Mouse (Mus musculus): ENCODE results near the gene Kif1c. TPM values are rescaled to one million over a fixed set of nuclear protein-coding genes. Genes with fewer than 3 reads are reported as not detected.

Gene Kif1c
- polyA plus RNA-seq, 1 experiment from 2014 or later = 18.9 TPM

DNA sequence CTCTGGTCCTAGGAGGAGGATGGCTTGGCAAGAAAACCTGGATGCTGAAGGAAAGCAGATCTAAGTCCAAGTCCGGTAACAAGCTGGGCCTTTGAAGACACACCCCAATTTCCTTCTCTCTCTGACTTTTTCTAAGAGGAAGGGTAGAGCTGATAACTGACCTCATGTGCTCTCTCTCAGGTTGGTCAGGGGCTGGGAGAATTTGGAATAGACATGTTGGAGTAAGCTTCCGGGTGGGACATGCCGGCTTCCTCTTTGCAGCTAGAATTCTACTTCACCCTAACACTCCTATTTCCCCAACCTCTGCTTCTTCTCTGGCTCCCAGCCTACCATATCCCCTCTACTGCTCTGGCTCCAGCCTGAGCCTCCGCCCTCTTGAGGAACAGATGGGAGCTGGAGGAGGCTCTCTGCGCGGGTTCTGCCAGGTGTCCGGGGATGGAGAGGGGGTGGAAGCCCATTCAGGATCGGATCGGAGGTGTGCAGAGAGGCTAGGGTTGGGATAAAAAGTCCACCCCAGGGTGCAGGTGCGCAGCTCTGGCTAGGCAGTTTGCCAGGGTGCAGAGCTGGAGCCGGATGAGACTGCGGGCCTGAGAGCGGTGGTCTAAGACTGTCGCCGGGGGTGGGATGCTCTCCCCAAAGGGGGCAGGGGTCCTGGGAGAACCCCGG, 13.3 kb upstream of the Kif1c start:
- H3K27ac ChIP-seq (replicated peaks in 1 of 2; ENCODE audit: control insufficient read depth in 1 of 2, insufficient read depth in 1 of 2, low read depth in 2 of 2, low read length in 2 of 2) = peak overlapping the region; percentile 31 to 90; a peak in 3 of 4 replicates
- peak overlapping the region; percentile 80 to 92 for H3K4me3 ChIP-seq (ENCODE audit: control insufficient read depth in 1 of 2, insufficient read depth in 1 of 2, low read depth in 1 of 2, low read length in 2 of 2)
- peak overlapping the region; percentile 89 for H3K9ac ChIP-seq (ENCODE audit: low read length)
- H3K4me1 ChIP-seq (ENCODE audit: control insufficient read depth in 2 of 2, insufficient read depth in 2 of 2, low read length in 2 of 2) = peaks cover 15 to 19% of the 10 kb centered on the region in 2 experiments
- no peaks in the 10 kb centered on the region for H3K9me3 ChIP-seq (ENCODE audit: control insufficient read depth, low read length)
- ATAC-seq (ENCODE audit: insufficient number of reproducible peaks, insufficient read depth, low FRiP score, low read depth) = peak; percentile 13; the same call in 1 of the 2 replicates
- no peaks in the 10 kb centered on the region for H3K27me3 ChIP-seq (ENCODE audit: control insufficient read depth, insufficient read depth, low read length)
- H3K36me3 ChIP-seq (ENCODE audit: control insufficient read depth, insufficient read depth, low read length) = peaks cover 40% of the 10 kb centered on the region
- peak overlapping the region; percentile 97 for H3K4me2 ChIP-seq (ENCODE audit: low read length)
- WGBS = 2% methylated on average over 13 of the region's 16 CpGs

DNA sequence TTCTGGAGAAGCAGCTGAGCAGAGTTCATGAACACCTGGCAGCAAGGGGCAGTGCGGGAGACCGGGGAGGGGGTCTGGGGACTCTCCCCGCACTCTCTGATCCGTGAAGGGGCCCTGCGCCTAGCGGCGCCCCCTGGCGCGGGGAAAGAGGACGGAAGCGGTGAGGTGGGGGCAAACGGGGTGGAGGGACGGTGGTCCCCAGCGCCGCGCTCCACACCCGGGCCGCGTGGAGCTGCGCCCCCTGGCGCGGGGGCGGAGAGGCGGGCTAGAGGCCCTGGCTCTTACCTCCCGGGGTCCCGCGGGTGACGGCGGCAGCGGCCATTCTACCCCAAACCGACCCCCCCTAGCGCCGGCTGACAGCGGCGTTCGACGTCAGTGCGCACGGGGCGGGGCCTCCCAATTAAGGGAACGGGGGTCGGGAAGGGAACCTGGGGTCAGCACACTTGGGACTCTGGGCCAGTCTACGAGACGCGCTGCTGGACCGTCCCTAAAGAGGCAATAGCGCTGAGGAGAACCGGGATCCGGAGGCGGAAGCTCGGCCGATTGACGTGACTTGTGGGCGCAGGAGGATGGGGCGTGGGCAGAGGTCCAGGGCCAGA, 12.6 kb upstream of the Kif1c start, which contains the start of gene Camta2:
Camta2 (minus strand) TSS at position 505 of the 599 bp plus-strand sequence.
- H3K4me1 ChIP-seq (ENCODE audit: control insufficient read depth in 2 of 2, insufficient read depth in 2 of 2, low read length in 2 of 2) = peaks cover 11 to 16% of the 10 kb centered on the region in 2 experiments
- ATAC-seq (ENCODE audit: insufficient number of reproducible peaks, insufficient read depth, low FRiP score, low read depth) = peak; percentile 84

DNA sequence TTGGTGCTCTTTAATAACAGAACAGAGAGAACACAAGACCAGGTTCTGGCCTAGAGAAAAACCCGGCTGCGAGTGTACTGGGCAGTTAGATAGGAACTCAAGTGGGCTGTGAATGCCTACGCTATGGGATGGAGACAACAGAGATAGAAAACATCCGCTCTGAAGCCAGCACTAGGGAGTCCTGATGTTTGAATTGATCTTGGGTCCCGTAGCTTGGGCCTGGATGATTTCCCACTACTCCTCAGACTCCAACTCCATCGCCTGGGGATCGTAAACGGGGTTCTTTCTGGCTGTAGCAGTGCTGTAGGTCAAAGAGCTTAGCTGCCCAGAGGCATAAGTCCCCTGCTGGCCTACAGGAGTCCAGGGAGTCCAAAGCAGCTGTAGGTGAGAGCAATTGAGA, 12.0 kb upstream of the Kif1c start:
- WGBS = 20% methylated on average over 8 of the region's 8 CpGs
- H3K9ac ChIP-seq (ENCODE audit: low read length) = peak overlapping the region; percentile 89

More for the DNA sequence above, 12.6 kb upstream of the Kif1c start, which contains the start of gene Camta2:
- under 1% methylated on average over 51 of the region's 55 CpGs for WGBS
- H3K9ac ChIP-seq (ENCODE audit: low read length) = peak within 1 kb of the TSS; percentile 89
- H3K27ac ChIP-seq (replicated peaks in 1 of 2; ENCODE audit: control insufficient read depth in 1 of 2, insufficient read depth in 1 of 2, low read depth in 2 of 2, low read length in 2 of 2) = peak within 1 kb of the TSS; percentile 31 to 90
- peaks cover 34% of the 10 kb centered on the region for H3K36me3 ChIP-seq (ENCODE audit: control insufficient read depth, insufficient read depth, low read length)
- no peaks in the 10 kb centered on the region for H3K9me3 ChIP-seq (ENCODE audit: control insufficient read depth, low read length)
- H3K4me3 ChIP-seq (ENCODE audit: control insufficient read depth in 1 of 2, insufficient read depth in 1 of 2, low read depth in 1 of 2, low read length in 2 of 2) = peak within 1 kb of the TSS; percentile 80 to 92
- H3K27me3 ChIP-seq (ENCODE audit: control insufficient read depth, insufficient read depth, low read length) = no peaks in the 10 kb centered on the region
- H3K4me2 ChIP-seq (ENCODE audit: low read length) = peak within 1 kb of the TSS; percentile 97

DNA sequence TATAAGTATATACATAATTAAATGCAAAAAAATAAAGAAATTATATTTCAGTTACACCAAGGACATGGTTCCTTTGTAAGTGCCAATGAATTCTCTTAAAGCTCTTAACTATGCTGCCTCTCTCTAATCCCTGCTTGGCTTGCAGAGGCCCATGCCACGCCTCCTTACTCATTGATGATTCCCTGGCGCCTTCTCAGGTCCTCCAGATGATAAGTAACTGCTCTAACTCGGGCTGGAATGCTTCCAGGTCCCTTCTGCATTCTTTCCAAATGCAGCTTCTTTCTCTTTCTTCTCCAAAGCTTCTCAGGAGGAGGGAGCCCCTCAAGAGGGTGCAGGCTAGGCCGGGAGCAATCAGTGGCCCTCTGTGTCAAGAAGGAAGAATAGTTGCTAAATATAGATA, 10.8 kb upstream of the Kif1c start:
- Histone ChIP-seq H3K27ac (replicated peaks in 1 of 2; ENCODE audit: control insufficient read depth in 1 of 2, insufficient read depth in 1 of 2, low read depth in 2 of 2, low read length in 2 of 2) (no peak overlapping the region), H3K4me3 (ENCODE audit: control insufficient read depth in 1 of 2, insufficient read depth in 1 of 2, low read depth in 1 of 2, low read length in 2 of 2) (no peak overlapping the region), H3K9me3 (ENCODE audit: control insufficient read depth, low read length) (no peaks in the 10 kb centered on the region), H3K27me3 (ENCODE audit: control insufficient read depth, insufficient read depth, low read length) (no peaks in the 10 kb centered on the region), H3K4me1 (ENCODE audit: control insufficient read depth in 2 of 2, insufficient read depth in 2 of 2, low read length in 2 of 2) (peaks cover 11 to 16% of the 10 kb centered on the region in 2 experiments), H3K4me2 (ENCODE audit: low read length) (no peak overlapping the region), H3K36me3 (ENCODE audit: control insufficient read depth, insufficient read depth, low read length) (peaks cover 16% of the 10 kb centered on the region), H3K9ac (ENCODE audit: low read length) (no peak overlapping the region)
- 41% methylated on average over 4 of the region's 4 CpGs for WGBS
- ATAC-seq (ENCODE audit: insufficient number of reproducible peaks, insufficient read depth, low FRiP score, low read depth) = no peak

More for the DNA sequence above, 12.0 kb upstream of the Kif1c start:
- no peaks in the 10 kb centered on the region for H3K9me3 ChIP-seq (ENCODE audit: control insufficient read depth, low read length)
- H3K27me3 ChIP-seq (ENCODE audit: control insufficient read depth, insufficient read depth, low read length) = no peaks in the 10 kb centered on the region
- H3K4me2 ChIP-seq (ENCODE audit: low read length) = peak overlapping the region; percentile 97
- H3K4me1 ChIP-seq (ENCODE audit: control insufficient read depth in 2 of 2, insufficient read depth in 2 of 2, low read length in 2 of 2) = peaks cover 11 to 16% of the 10 kb centered on the region in 2 experiments
- peak overlapping the region; percentile 28 to 90 for H3K27ac ChIP-seq (replicated peaks in 1 of 2; ENCODE audit: control insufficient read depth in 1 of 2, insufficient read depth in 1 of 2, low read depth in 2 of 2, low read length in 2 of 2)
- ATAC-seq (ENCODE audit: insufficient number of reproducible peaks, insufficient read depth, low FRiP score, low read depth) = no peak
- H3K4me3 ChIP-seq (ENCODE audit: control insufficient read depth in 1 of 2, insufficient read depth in 1 of 2, low read depth in 1 of 2, low read length in 2 of 2) = peak overlapping the region; percentile 80 to 92
- peaks cover 28% of the 10 kb centered on the region for H3K36me3 ChIP-seq (ENCODE audit: control insufficient read depth, insufficient read depth, low read length)

- no peaks in the 10 kb centered on the region for H3K27me3 ChIP-seq (ENCODE audit: control insufficient read depth, insufficient read depth, low read length)
- H3K27ac ChIP-seq (replicated peaks in 1 of 2; ENCODE audit: control insufficient read depth in 1 of 2, insufficient read depth in 1 of 2, low read depth in 2 of 2, low read length in 2 of 2) = no peak overlapping the region
- no peak overlapping the region for H3K4me2 ChIP-seq (ENCODE audit: low read length)
- H3K4me3 ChIP-seq (ENCODE audit: control insufficient read depth in 1 of 2, insufficient read depth in 1 of 2, low read depth in 1 of 2, low read length in 2 of 2) = no peak overlapping the region
- peaks cover 4 to 5% of the 10 kb centered on the region in 2 experiments for H3K4me1 ChIP-seq (ENCODE audit: control insufficient read depth in 2 of 2, insufficient read depth in 2 of 2, low read length in 2 of 2)
- 44% methylated on average over 3 of the region's 3 CpGs for WGBS
- no peaks in the 10 kb centered on the region for H3K9me3 ChIP-seq (ENCODE audit: control insufficient read depth, low read length)
- no peak overlapping the region for H3K9ac ChIP-seq (ENCODE audit: low read length)
- H3K36me3 ChIP-seq (ENCODE audit: control insufficient read depth, insufficient read depth, low read length) = no peaks in the 10 kb centered on the region
- no peak for ATAC-seq (ENCODE audit: insufficient number of reproducible peaks, insufficient read depth, low FRiP score, low read depth)
Measured at GRCm38 (mm10) chr11:70693504-70693903, 6.8 kb upstream of the Kif1c start.

GRCm38 (mm10) chr11:70697376-70697775, 3.0 kb upstream of the Kif1c start:
- Histone ChIP-seq H3K36me3 (ENCODE audit: control insufficient read depth, insufficient read depth, low read length) (no peaks in the 10 kb centered on the region), H3K4me2 (ENCODE audit: low read length) (no peak overlapping the region), H3K27me3 (ENCODE audit: control insufficient read depth, insufficient read depth, low read length) (no peaks in the 10 kb centered on the region), H3K9ac (ENCODE audit: low read length) (no peak overlapping the region), H3K4me1 (ENCODE audit: control insufficient read depth in 2 of 2, insufficient read depth in 2 of 2, low read length in 2 of 2) (peaks cover 9 to 18% of the 10 kb centered on the region in 2 experiments), H3K9me3 (ENCODE audit: control insufficient read depth, low read length) (no peaks in the 10 kb centered on the region), H3K27ac (replicated peaks in 1 of 2; ENCODE audit: control insufficient read depth in 1 of 2, insufficient read depth in 1 of 2, low read depth in 2 of 2, low read length in 2 of 2) (no peak overlapping the region), H3K4me3 (ENCODE audit: control insufficient read depth in 1 of 2, insufficient read depth in 1 of 2, low read depth in 1 of 2, low read length in 2 of 2) (no peak overlapping the region)
- no peak for ATAC-seq (ENCODE audit: insufficient number of reproducible peaks, insufficient read depth, low FRiP score, low read depth)
- 76% methylated on average over 3 of the region's 3 CpGs for WGBS

DNA sequence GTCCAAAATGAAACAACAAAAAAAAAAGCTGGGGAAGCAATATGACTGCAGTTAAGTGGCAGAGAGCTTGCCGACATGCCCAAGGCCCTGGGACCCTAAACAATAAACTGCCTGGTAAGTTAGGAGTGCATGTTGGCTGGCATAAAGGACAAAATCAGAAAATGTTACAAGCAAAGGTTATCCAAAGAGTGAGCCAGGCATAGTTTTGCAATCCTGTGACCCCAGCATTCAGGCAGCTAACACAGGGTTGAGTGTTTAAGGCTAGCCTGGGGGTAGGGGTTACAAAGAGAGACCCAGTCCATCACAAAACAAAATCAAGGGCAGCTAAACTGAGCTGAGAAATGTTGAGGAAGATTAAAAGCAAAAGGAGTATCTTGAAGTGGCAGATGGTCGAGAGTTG, 1.3 kb upstream of the Kif1c start:
- no peak overlapping the region for H3K4me3 ChIP-seq (ENCODE audit: control insufficient read depth in 1 of 2, insufficient read depth in 1 of 2, low read depth in 1 of 2, low read length in 2 of 2)
- no peak for ATAC-seq (ENCODE audit: insufficient number of reproducible peaks, insufficient read depth, low FRiP score, low read depth)
- no peak overlapping the region for H3K4me2 ChIP-seq (ENCODE audit: low read length)
- H3K36me3 ChIP-seq (ENCODE audit: control insufficient read depth, insufficient read depth, low read length) = peaks cover 10% of the 10 kb centered on the region
- no peaks in the 10 kb centered on the region for H3K9me3 ChIP-seq (ENCODE audit: control insufficient read depth, low read length)
- H3K27me3 ChIP-seq (ENCODE audit: control insufficient read depth, insufficient read depth, low read length) = no peaks in the 10 kb centered on the region
- WGBS = 77% methylated on average over 2 of the region's 2 CpGs
- H3K9ac ChIP-seq (ENCODE audit: low read length) = no peak overlapping the region
- H3K4me1 ChIP-seq (ENCODE audit: control insufficient read depth in 2 of 2, insufficient read depth in 2 of 2, low read length in 2 of 2) = peaks cover 16 to 31% of the 10 kb centered on the region in 2 experiments
- H3K27ac ChIP-seq (replicated peaks in 1 of 2; ENCODE audit: control insufficient read depth in 1 of 2, insufficient read depth in 1 of 2, low read depth in 2 of 2, low read length in 2 of 2) = no peak overlapping the region
